Mouse (Mus musculus): Measurements from ENCODE around the gene Dock8. TPM values are rescaled to one million over a fixed set of nuclear protein-coding genes. Genes with fewer than 3 reads are reported as not detected.

Gene Dock8
- total and polyA plus RNA-seq, 3 experiments = 16.1 to 30.1 TPM; not detected in 1

DNA sequence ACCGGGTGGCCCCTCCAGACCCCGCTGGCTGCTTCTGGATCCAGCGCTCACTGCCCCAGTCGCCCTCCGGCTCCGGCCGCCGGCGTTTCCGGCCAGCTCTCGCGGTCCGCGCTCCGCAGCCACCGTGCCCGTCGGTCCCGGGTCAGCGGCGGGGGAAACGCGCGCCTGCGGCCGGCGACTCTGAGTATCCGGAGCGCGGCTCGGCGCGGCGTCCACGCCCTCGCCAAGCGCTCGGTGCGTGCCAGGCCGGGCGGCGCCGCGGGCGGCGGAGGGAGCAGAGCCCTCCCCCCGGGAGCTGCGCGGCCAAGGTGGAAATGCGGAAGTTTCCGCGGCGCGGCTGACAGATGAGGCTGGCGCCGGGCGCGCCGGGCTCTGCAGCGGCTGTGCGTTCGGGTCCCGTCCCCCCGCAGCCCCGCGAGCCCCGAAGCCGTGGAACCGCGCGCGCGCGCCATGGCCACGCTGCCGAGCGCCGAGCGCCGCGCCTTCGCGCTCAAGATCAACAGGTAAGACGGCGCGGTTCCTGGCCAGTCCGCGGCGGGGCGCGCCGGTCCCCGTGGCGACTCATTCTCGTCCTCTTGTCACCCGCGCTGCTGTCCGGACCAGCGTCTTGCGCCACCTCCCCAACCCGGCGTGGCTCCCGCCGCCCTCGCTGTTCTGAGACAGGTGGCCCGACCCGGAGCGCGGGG lies at the start of gene Dock8 (continued):
- TF ChIP-seq CHD1 (IDR thresholded peaks at IDR 0.05; ENCODE audit: low read depth, low read length) = no peak
- TF ChIP-seq MYC (IDR thresholded peaks at IDR 0.05; ENCODE audit: low read depth, low read length) = no peak
- no peak for TF ChIP-seq MEF2A (IDR thresholded peaks at IDR 0.05; ENCODE audit: extremely low read depth, insufficient replicate concordance, low read depth, low read length, poor library complexity, severe bottlenecking)
- no peak for TF ChIP-seq CTCF (IDR thresholded peaks at IDR 0.05 in 2 of 3, conservative IDR thresholded peaks at IDR 0.05 in 1 of 3; ENCODE audit: control insufficient read depth in 1 of 3, insufficient read depth in 1 of 3, low read depth in 2 of 3, low read length in 3 of 3, poor library complexity in 1 of 3, severe bottlenecking in 1 of 3)

GRCm38 (mm10) chr19:24958531-24958930 lies 40.8 kb upstream of the Dock8 start:
- Histone ChIP-seq H3K36me3 (ENCODE audit: control insufficient read depth in 1 of 2, insufficient read depth in 2 of 2, low read length in 2 of 2) (peaks cover 0 to 7% of the 10 kb centered on the region in 2 experiments; a peak in 3 of 4 replicates), H3K9me3 (replicated peaks; ENCODE audit: insufficient read depth, low read length) (no peaks in the 10 kb centered on the region), H3K27me3 (ENCODE audit: control insufficient read depth in 1 of 2, insufficient read depth in 2 of 2, low read length in 2 of 2) (no peaks in the 10 kb centered on the region), H3K79me2 (ENCODE audit: control insufficient read depth, insufficient read depth, low read length, poor library complexity) (peaks cover 5% of the 10 kb centered on the region), H3K4me3 (ENCODE audit: control insufficient read depth in 1 of 2, insufficient read depth in 1 of 2, low read depth in 2 of 2, low read length in 2 of 2) (no peak overlapping the region), H3K9ac (ENCODE audit: control insufficient read depth, low read depth, low read length, poor library complexity, severe bottlenecking) (no peak overlapping the region), H3K4me1 (ENCODE audit: control insufficient read depth in 1 of 2, insufficient read depth in 2 of 2, low read length in 2 of 2) (peaks cover 0 to 7% of the 10 kb centered on the region in 2 experiments; a peak in 1 of 4 replicates), H3K27ac (ENCODE audit: control insufficient read depth, low read depth, low read length) (no peak overlapping the region)
- no peak for TF ChIP-seq NELFE (IDR thresholded peaks at IDR 0.05; ENCODE audit: low read depth, low read length)
- 0 out of 2 replicates have a peak, but pooled peaks have one; percentile 22 for TF ChIP-seq HCFC1 (IDR thresholded peaks at IDR 0.05; ENCODE audit: low read depth, low read length)
- TF ChIP-seq MYB (IDR thresholded peaks at IDR 0.05; ENCODE audit: low read depth, low read length) = no peak
- TF ChIP-seq MAFK (IDR thresholded peaks at IDR 0.05; ENCODE audit: borderline replicate concordance, low read depth, low read length) = no peak
- no peak for TF ChIP-seq E2F4 (IDR thresholded peaks at IDR 0.05; ENCODE audit: borderline replicate concordance, low read depth, low read length)
- TF ChIP-seq CTCF (IDR thresholded peaks at IDR 0.05 in 2 of 3, conservative IDR thresholded peaks at IDR 0.05 in 1 of 3; ENCODE audit: control insufficient read depth in 1 of 3, insufficient read depth in 1 of 3, low read depth in 2 of 3, low read length in 3 of 3, poor library complexity in 1 of 3, severe bottlenecking in 1 of 3) = peak in 2 of 3 experiments; percentile 36 to 79; a peak in 3 of 6 replicates
- TF ChIP-seq SMC3 (IDR thresholded peaks at IDR 0.05; ENCODE audit: low read depth, low read length) = peak; percentile 86
- TF ChIP-seq POLR2AphosphoS2 (IDR thresholded peaks at IDR 0.05; ENCODE audit: low read length) = no peak
- peak; percentile 89 for TF ChIP-seq RAD21 (IDR thresholded peaks at IDR 0.05; ENCODE audit: low read depth, low read length)
- no peak for TF ChIP-seq ZKSCAN1 (IDR thresholded peaks at IDR 0.05; ENCODE audit: low read depth, low read length)
- peak; percentile 88 for TF ChIP-seq ZC3H11A (IDR thresholded peaks at IDR 0.05; ENCODE audit: low read depth, low read length)
- DNase-seq (ENCODE audit: low read depth, low spot score) = peak; percentile 86

GRCm38 (mm10) chr19:24961172-24961962 lies 38.0 kb upstream of the Dock8 start, which contains the start of gene Cbwd1:
Gene Cbwd1, minus strand, starts transcription at chr19:24961610.
- Histone ChIP-seq H3K36me3 (ENCODE audit: control insufficient read depth in 1 of 2, insufficient read depth in 2 of 2, low read length in 2 of 2) (peaks cover 0 to 7% of the 10 kb centered on the region in 2 experiments; a peak in 2 of 4 replicates), H3K9me3 (replicated peaks; ENCODE audit: insufficient read depth, low read length) (no peaks in the 10 kb centered on the region), H3K79me2 (ENCODE audit: control insufficient read depth, insufficient read depth, low read length, poor library complexity) (peaks cover 5% of the 10 kb centered on the region), H3K4me3 (ENCODE audit: control insufficient read depth in 1 of 2, insufficient read depth in 1 of 2, low read depth in 2 of 2, low read length in 2 of 2) (peak within 1 kb of the TSS; percentile 95 to 99), H3K27ac (ENCODE audit: control insufficient read depth, low read depth, low read length) (peak within 1 kb of the TSS; percentile 52; the same call in 1 of the 2 replicates), H3K4me1 (ENCODE audit: control insufficient read depth in 1 of 2, insufficient read depth in 2 of 2, low read length in 2 of 2) (peaks cover 0 to 7% of the 10 kb centered on the region in 2 experiments; a peak in 1 of 4 replicates), H3K9ac (ENCODE audit: control insufficient read depth, low read depth, low read length, poor library complexity, severe bottlenecking) (peak within 1 kb of the TSS; percentile 91), H3K27me3 (ENCODE audit: control insufficient read depth in 1 of 2, insufficient read depth in 2 of 2, low read length in 2 of 2) (no peaks in the 10 kb centered on the region)
- peak; percentile 98 for DNase-seq (ENCODE audit: low read depth, low spot score)
- peak; percentile 73; the same call in 1 of the 2 replicates for TF ChIP-seq TBP (IDR thresholded peaks at IDR 0.05; ENCODE audit: low read depth, low read length)
- no peak for TF ChIP-seq GATA1 (IDR thresholded peaks at IDR 0.05; ENCODE audit: low read depth, low read length)
- TF ChIP-seq E2F4 (IDR thresholded peaks at IDR 0.05; ENCODE audit: borderline replicate concordance, low read depth, low read length) = no peak
- no peak for TF ChIP-seq UBTF (IDR thresholded peaks at IDR 0.05; ENCODE audit: borderline replicate concordance, insufficient read depth, low read depth, low read length)
- no peak for TF ChIP-seq MYB (IDR thresholded peaks at IDR 0.05; ENCODE audit: low read depth, low read length)
- no peak for TF ChIP-seq MAFK (IDR thresholded peaks at IDR 0.05; ENCODE audit: borderline replicate concordance, low read depth, low read length)
- TF ChIP-seq USF2 (IDR thresholded peaks at IDR 0.05; ENCODE audit: borderline replicate concordance in 1 of 2, insufficient read depth in 1 of 2, low read depth in 1 of 2, low read length in 2 of 2) = no peak
- peak; percentile 18; the same call in 1 of the 2 replicates for TF ChIP-seq USF1 (IDR thresholded peaks at IDR 0.05; ENCODE audit: low read depth, low read length)
- peak; percentile 51 to 65 (median 59); a peak in 5 of 6 replicates for TF ChIP-seq CTCF (IDR thresholded peaks at IDR 0.05 in 2 of 3, conservative IDR thresholded peaks at IDR 0.05 in 1 of 3; ENCODE audit: control insufficient read depth in 1 of 3, insufficient read depth in 1 of 3, low read depth in 2 of 3, low read length in 3 of 3, poor library complexity in 1 of 3, severe bottlenecking in 1 of 3)
- TF ChIP-seq CHD2 (IDR thresholded peaks at IDR 0.05; ENCODE audit: low read length) = no peak
- TF ChIP-seq POLR2AphosphoS2 (IDR thresholded peaks at IDR 0.05; ENCODE audit: low read length) = peak; percentile 81; the same call in 1 of the 2 replicates
- TF ChIP-seq ZKSCAN1 (IDR thresholded peaks at IDR 0.05; ENCODE audit: low read depth, low read length) = no peak
- TF ChIP-seq NRF1 (IDR thresholded peaks at IDR 0.05; ENCODE audit: insufficient read depth, low read depth, low read length, poor library complexity, severe bottlenecking) = peak; percentile 57; the same call in 1 of the 2 replicates
- TF ChIP-seq RCOR1 (IDR thresholded peaks at IDR 0.05; ENCODE audit: low read depth, low read length) = no peak

Data from MEL (cell line).